Mouse (Mus musculus): ENCODE measurements around the gene Cd300a.

DNA sequence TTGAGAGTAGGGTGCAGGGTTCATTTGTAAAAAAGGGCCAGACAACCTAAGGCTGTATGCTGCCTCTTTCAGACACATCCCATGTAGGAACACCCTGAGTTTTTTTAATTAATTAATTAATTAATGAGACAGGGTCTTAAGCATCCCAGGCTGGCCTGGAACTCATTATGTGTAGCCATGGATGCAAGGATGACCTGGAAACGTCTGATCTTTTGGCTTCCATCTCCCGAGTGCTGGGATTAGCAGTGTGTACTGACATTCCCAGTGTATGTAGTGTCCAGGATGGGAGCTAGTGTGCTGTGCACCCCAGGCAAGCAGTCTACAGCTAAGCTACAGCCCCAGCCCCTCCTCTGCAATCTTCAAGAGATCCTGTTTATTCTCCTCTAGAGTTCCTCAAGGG is 13.2 kb upstream of the Cd300a start:
- TF ChIP-seq CTCF (IDR thresholded peaks at IDR 0.05; ENCODE audit: low read depth), result no peak
- no peak for TF ChIP-seq EP300 (IDR thresholded peaks at IDR 0.05; ENCODE audit: low read depth)

Measured in liver, embryonic 14.5 days (tissue).